In the genomic region with DNA sequence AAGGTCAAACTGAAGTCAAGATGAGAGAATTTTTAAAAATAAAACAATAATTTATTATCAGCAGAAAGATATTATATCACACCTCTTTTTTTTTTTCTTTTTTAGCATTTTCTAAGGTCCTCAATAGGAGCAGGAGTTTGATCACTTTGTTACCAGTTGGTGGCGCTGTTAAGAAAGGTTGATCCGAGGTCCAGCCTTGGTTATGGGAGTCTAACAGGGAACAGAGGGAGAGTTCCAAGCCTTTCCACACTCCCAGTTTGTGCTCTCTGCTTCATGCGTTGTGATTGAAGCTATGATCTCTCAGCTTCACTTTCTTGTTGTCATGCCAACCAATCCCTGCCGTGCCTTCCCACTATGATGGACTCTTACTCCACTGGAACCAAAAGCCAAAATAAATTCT, we compare ENCODE assay signal across 11 mouse cellular contexts.
DNase-seq lines count a peak whose midpoint lies in the region; ATAC-seq and TF ChIP-seq lines count a peak whose summit lies in the region.
"Had no signal": no experiment of that assay in that cellular context is flagged by ENCODE, and none has a peak within 500 bp of the region (broad histone marks: within the 10 kb centered on the region; RNA-seq: fewer than 3 reads in every experiment).

No protein-coding gene starts in this region.

- no peaks in the 10 kb centered on the region for H3K27me3 ChIP-seq in heart, adult 2 months (ENCODE audit: control insufficient read depth, insufficient read depth, low read length)
- no peaks in the 10 kb centered on the region for H3K27me3 ChIP-seq in G1E (ENCODE audit: insufficient read depth, low read length)
- H3K27me3 ChIP-seq: megakaryocyte, embryonic 14.5 days had no signal

- H3K9me3 ChIP-seq in G1E (replicated peaks) = no peaks in the 10 kb centered on the region
- H3K9me3 ChIP-seq: megakaryocyte, embryonic 14.5 days had no signal

- H3K4me1 ChIP-seq in heart, adult 2 months (ENCODE audit: control insufficient read depth, insufficient read depth, low read length) = peaks cover 2% of the 10 kb centered on the region; the same call in 1 of the 2 replicates
- 0 out of 2 replicates have a peak, but pooled peaks cover 8% of the 10 kb centered on the region for H3K4me1 ChIP-seq in G1E (ENCODE audit: insufficient read depth, low read depth, low read length)
- H3K4me1 ChIP-seq: megakaryocyte, embryonic 14.5 days had no signal

- TF ChIP-seq EP300 in heart, adult 2 months (IDR thresholded peaks at IDR 0.05; ENCODE audit: insufficient read depth, low read depth, low read length) = no peak

- no peaks in the 10 kb centered on the region for H3K79me2 ChIP-seq in heart, adult 2 months (replicated peaks; ENCODE audit: control insufficient read depth, insufficient read depth, low read length)

- intact Hi-C loops in heart, adult 2 months (cut with DNase I) = loop anchor here (2.0 to 5.0 kb wide), 2 partner anchors 270 to 366 kb away; partner anchors contain the start of gene St8sia4
- intact Hi-C loops in heart, postnatal 25 days (cut with DNase I) = loop anchor here (5.0 kb wide), 2 partner anchors 270 to 365 kb away; partner anchors contain the start of gene St8sia4

- peak in 1 of 2 experiments; percentile 7 for DNase-seq in heart, adult 2 months
- no peak for DNase-seq in heart, postnatal 25 days (ENCODE audit: low spot score)
- DNase-seq in 416B (ENCODE audit: low read depth) (peak; percentile 74), G1E (ENCODE audit: low spot score) (peak; percentile 41)
- DNase-seq in lung, postnatal 10 days = peak; percentile 40
- no peak for DNase-seq in ovary, postnatal 14 days (ENCODE audit: low spot score)
- no peak for DNase-seq in urinary bladder, adult 2 months (ENCODE audit: low spot score)
- no peak for DNase-seq in gastrocnemius, postnatal 10 days
- DNase-seq: adrenal gland, postnatal 25 days; layer of hippocampus, postnatal 36 days had no signal

- no peaks in the 10 kb centered on the region for H3K36me3 ChIP-seq in heart, adult 2 months (ENCODE audit: control insufficient read depth, insufficient read depth, low read length)
- no peaks in the 10 kb centered on the region for H3K36me3 ChIP-seq in G1E (replicated peaks)

- peak; percentile 68 for TF ChIP-seq CTCF in heart, adult 2 months (IDR thresholded peaks at IDR 0.05)
- TF ChIP-seq CTCF in G1E (IDR thresholded peaks at IDR 0.05; ENCODE audit: low read depth, low read length) = no peak

- 0 out of 2 replicates have a peak overlapping the region, but pooled peaks have one; percentile 38 for H3K9ac ChIP-seq in heart, adult 2 months (ENCODE audit: low read depth, low read length)

- H3K27ac ChIP-seq in heart, adult 2 months = no peak overlapping the region

- peak; percentile 50 for ATAC-seq in G1E (ENCODE audit: extremely low read depth, insufficient number of reproducible peaks, low FRiP score, poor library complexity, severe bottlenecking)

- H3K4me3 ChIP-seq in heart, adult 2 months = no peak overlapping the region
- H3K4me3 ChIP-seq in G1E (ENCODE audit: low read depth, low read length) = no peak overlapping the region
- H3K4me3 ChIP-seq: megakaryocyte, embryonic 14.5 days had no signal

- no peak for TF ChIP-seq POLR2A in heart, adult 2 months (IDR thresholded peaks at IDR 0.05; ENCODE audit: insufficient read depth, low read depth, low read length)

- WGBS in heart, adult 2 months = 34% methylated on average over 4 of the region's 4 CpGs

Comparison
In these comparisons a context has a peak if more than half of its experiments do, and no peak if none do; other contexts are left out.
1. DNase-seq: peak in 416B (single experiment), G1E (single experiment) and lung, postnatal 10 days (single experiment); none in heart, postnatal 25 days (single experiment), ovary, postnatal 14 days (single experiment), urinary bladder, adult 2 months (single experiment) and gastrocnemius, postnatal 10 days (single experiment).